Mouse (Mus musculus) cerebellum, postnatal 4 days (tissue): ENCODE data around the gene Tmem126b.

Experiments used
- DNase-seq, 2 experiments: peaks; one replicate each; pipeline ENCODE4 v3.0.0; 2022; ENCODE audit warnings: low spot score in 2 of 2, mixed read lengths in 1 of 2

Gene Tmem126b

DNA sequence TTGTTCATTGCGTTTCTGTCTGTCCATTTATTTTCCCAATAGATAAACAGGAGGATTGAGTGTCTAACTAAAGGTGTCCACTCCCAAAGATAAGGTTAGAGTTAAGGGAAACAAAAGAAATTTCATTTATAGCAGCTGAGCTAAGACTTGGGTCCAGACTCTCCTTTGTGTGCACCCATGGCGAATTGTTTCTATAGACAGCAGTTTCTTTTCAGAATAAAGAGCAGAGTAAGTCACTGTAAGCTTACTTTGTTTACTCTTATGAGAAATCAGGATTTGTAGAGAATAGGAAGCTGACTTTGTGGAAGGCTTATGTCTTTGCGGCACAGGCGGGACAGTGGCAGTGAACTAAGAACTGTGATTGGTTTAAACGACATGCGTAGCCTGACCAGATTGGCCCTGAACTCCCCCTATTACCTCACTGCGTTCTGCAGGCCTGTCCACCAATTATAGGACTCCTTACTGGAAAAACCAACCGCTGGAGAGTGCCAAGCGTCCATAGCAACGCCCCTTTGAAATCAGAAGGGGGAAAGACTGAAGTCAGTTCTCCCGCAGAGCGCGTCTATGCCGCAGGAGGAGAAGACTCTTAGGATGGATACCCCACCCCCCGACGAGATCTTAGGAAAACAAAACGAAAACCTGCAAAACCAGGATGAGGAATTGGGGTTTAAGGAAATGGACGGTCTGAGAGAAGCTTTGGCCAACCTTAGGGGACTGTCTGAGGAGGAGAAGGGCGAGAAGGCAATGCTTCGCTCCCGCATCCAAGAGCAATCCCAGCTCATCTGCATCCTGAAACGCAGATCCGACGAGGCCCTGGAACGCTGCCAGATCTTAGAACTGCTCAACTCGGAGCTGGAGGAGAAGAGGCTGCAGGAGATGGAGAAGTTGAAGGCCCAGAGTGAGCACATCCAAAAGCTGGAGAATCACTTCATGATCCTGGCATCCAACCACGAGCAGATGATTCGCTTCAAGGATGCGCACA lies 49.5 kb downstream of the Tmem126b start, which contains the start of gene Ccdc89:
Gene Ccdc89 (plus strand): TSS at position 558 of the 982 bp plus-strand sequence.
- DNase-seq: peak; percentile 39 to 73
